Mouse (Mus musculus): Measurements from ENCODE around the gene Gm8369.
A peak's percentile ranks its signal among the peaks of the same experiment; 100 is the strongest.
"Not testable (repeated sequence)": the region's sequence is repeated elsewhere in the genome, so short reads cannot be mapped to it uniquely, and the experiment has no call there.

The Gm8369 gene

DNA sequence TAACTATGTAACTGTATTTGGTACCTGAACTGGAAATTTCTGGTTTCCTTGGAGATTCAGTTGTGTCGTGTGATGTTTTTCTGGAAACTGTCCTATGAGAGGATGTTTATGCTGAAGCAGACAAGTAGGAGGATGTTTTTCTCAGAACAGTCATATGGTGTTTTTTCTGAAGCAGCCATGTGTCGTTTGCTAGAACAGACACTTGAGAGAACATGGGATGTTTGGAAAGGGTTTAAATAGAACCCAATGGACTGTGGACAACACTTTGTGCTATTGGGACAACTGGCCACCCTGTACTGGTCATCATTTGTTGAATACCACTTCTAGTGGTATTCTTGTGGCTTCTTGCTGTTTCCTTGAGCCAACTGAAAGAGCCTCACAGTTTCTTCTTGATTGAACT is at the start of gene Gm8369:
TSS of gene Gm8369 (plus strand) at position 193 of the 400 bp plus-strand sequence.
- peak in 1 of 2 experiments; percentile 52 for DNase-seq (ENCODE audit: low spot score in 2 of 2)

DNA sequence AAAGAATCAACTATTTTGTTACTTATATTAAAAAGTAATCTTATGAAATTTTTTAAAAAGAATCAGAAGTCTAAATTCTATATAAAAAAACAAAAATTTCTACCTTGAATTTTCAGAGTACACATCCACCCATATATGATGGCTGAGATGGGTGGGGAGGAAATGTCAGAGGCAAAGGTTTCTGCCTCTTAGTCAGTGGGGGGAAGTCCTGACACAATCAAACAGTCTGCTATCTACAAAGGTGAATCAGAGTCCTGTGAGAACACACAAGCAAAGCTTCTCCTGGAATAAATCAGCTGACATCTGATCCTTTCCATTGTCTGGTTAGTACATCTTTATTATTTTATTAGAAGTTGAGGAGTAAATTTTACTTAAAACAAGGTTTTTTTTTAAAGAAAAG is 42.4 kb upstream of the Gm8369 start, which contains the start of gene Ms4a4b:
TSS of gene Ms4a4b (plus strand) at position 216 of the 400 bp plus-strand sequence.
- DNase-seq (ENCODE audit: low spot score in 2 of 2) = peak; percentile 37 to 43

DNA sequence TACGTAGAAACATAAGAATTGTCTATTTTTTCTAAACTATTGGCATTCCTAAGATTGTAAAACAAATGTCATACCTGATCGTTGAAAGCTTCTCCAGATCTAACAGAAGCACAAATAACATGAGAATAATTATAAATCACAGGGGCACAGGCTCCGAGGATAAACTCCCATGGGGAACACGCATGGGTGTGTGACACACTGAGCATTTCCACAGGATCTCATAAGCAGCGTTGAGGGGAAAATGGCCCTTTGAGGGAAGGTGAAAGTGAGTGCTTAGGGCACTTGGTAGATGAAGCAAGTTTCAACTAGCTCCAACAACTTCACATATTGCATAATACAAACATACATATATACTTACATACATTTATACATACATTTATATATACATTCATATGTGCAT is 41.8 kb upstream of the Gm8369 start:
- DNase-seq (ENCODE audit: low spot score in 2 of 2) = no peak

DNA sequence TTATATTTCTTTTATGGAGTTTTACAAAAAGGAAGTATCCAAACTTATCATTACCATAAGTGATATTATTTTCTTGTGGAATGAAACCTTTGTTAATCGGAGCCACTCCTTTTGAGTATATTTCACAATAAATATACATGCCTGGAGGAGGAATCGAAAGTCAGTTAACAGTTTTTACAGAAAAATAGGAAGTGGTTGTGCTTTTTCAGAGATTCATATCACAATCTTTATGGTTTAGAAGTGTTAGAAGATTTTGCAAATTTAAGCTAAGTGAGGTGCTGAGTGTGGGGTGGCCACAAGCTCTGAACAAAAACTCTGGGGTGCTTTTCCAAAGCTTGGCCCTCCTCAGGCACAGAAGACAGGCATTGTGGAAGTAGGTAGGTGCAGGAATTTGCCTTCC is 38.5 kb upstream of the Gm8369 start:
- DNase-seq (ENCODE audit: low spot score in 2 of 2) = no peak

DNA sequence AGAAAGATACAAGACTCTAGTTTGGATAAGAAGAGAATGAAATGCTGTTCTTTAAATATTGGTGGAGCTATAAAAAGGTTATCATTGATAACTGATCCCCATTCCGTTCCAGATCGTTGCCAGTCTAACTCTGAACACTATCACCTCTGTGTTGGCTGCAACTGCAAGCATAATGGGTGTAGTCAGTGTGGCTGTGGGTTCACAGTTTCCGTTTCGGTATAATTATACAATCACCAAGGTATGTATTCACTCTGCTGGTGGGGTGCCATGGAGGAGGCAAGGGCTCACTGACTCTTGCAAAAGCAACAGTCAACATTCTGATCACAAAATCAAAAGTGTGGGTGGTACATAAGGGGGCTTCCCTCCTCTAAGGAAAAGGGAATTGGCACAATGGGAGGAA is 26.7 kb upstream of the Gm8369 start:
- not testable (repeated sequence) for DNase-seq (ENCODE audit: low spot score in 2 of 2)

DNA sequence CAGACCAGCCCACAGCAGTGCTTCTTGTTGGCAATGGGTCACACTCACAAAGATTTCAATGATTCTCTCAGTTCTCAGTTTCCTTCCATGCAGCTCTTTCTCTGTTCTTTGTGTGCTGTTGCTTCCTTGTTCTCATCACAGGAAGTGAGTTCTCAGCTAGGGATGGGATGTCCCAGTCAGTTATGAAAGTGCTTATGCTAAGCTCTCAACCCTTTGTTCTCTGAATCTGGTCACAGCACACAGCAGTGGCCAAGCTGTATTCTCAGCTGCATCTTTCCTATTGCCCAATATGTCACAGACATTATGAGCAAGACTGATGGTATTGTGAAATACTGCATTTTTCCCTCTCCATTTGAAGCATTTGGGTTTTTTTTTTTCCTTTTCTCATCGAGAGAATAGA is 20.9 kb upstream of the Gm8369 start:
- DNase-seq (ENCODE audit: low spot score in 2 of 2) = not testable (repeated sequence)

DNA sequence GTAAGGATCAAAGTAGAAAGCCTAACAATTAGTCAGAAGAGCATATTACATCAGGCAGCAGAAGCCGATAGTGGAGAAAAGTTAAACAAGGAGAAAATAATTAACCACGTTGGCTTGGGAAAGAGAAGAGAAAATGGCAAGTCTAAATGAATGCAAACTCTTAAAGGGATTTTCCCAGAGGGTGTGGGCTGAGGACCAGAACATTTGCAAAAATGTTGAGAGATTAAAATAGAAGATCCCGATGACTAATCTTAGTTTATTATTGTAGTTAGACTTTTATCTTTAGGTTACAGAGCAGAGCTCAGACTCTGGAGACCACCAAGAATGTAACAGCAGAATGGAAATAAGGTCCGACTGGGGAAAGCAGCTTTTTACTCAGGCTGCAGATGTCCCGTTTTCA is 19.3 kb upstream of the Gm8369 start:
- no peak for DNase-seq (ENCODE audit: low spot score in 2 of 2)

DNA sequence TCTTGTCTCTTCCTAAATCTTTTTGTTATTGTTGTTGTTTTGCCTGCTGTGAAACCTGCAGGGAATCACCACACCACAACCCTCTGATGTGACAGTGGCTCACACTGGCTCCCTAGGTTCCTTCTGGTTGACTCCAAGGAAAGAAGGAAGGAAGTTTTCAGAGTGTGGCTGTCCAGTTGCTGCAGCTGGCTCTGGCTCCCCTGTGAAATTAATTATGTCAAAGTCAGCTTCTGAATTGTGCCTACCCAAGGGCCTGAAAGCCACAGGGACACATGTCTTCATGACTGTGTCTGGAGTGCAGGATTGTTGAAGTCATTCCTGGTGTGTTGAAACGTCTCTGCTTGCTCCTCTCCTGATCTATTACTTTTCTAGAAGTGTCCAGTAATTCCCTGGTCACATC is 17.4 kb upstream of the Gm8369 start:
- DNase-seq (ENCODE audit: low spot score in 2 of 2) = not testable (repeated sequence)

DNA sequence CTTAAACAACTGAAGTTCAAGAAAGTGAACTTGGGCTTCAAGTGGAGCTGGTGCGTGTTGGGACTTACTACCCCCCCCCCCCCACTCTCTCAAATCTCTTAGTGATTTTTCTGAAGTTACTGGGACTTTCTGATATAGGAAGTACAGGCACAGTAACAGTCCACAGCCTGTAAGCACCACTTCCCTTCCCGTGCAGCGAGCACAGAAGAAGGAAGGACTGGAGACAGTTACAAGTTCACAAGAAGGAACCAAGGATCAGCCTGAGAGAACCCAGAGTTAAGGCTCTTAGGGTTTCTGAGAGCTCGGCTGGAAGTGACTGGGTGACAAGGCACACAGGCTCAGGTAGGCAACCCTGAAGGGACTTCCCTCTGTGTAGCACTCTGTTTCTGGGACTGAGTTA is 16.5 kb upstream of the Gm8369 start, which contains the start of gene Ms4a6c:
TSS of gene Ms4a6c (plus strand) at position 152 of the 400 bp plus-strand sequence.
- not testable (repeated sequence) for DNase-seq (ENCODE audit: low spot score in 2 of 2)

DNA sequence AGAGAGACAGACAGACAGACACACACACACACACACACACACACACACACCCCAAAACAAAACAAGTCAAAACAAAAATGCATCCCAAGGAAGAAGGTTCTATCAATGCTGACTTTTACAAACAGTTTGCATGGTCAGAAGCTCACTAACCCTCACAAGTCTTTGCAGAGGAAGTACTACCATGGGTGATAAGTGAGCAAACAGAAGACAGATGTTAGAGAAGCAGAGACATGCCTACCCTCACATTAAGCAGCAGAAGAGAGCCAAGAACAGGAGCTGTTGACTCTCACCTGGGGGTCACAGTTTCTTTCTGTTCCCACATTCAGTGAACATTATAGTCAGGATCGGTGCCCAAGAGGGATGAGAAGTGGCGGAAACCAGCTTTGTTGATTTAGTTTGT is 6.0 kb upstream of the Gm8369 start:
- no peak for DNase-seq (ENCODE audit: low spot score in 2 of 2)

DNA sequence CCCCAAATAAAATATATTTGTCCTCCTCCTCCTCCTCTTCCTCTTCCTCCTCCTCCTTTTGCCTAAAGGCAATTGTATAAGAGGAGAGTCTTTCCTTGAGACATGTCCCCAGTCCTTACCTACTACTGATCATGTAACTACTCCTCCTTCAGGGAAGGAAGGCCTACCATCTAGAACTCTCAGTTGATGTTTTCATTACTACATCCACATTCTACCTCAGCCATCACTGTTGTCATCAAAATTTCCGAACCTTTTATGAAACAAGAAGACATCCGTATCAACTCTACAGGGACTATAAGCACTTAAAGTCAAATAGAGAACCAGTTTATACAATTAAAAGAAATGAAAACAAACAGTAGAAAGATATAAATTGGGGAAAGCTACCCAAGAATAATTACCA is 3.1 kb upstream of the Gm8369 start:
- no peak for DNase-seq (ENCODE audit: low spot score in 2 of 2)

DNA sequence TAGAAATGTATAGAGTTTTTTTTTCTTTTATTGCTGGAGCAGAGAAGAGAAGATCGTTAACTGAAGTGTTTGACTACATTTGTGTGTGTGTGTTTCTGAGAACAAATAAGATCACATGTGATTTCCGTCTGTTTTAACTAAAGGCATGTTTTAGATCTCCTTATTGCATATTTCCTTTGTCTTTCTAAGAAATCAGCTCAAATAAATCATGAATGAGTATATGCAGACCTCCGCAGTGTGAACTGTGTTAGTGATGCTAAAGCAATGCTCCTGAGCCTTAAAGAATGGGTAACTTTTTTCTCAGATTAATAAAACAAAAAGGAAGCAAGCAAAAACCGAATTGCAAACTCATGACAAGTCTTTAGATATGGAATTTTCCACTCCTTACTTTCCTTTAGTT is 1.8 kb upstream of the Gm8369 start:
- no peak for DNase-seq (ENCODE audit: low spot score in 2 of 2)

DNA sequence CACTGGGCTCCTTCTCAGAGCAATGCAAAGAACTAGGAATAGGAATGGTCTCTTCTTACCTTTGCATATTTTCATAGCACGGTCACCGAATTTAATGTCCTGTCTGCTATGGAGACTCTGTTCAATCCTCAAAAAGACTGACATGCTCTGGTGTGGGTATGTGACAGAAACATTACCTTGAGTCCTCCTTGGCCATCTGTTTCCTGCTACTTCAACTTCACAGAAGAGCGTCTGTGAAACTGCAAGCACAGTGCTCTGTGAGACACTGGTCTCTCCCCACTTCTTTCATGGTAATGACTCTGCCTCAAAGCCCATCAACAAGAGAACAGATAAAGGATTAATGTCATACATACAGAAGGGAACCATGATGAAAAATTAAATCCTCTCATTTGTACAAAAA is 1.4 kb upstream of the Gm8369 start:
- DNase-seq (ENCODE audit: low spot score in 2 of 2) = peak in 1 of 2 experiments; percentile 43

DNA sequence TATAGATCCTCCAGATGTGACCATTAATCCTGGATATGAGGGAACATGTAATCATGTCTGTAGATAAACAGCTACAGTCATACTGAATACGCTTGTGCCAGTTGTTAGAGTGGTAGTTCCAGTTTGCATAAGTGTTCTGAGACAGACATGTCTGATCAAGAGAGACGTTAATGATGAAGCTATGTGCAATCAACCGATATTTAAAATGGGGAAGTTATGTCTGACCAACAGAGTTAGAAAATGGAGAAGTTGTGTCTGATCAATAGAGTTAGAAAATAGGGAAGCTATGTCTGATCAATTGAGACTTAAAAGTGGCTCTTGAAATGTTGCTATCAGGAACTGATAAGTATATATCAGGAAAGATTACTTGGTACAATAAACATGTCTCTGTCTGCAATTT is 472 bp upstream of the Gm8369 start:
- peak in 1 of 2 experiments; percentile 45 for DNase-seq (ENCODE audit: low spot score in 2 of 2)

DNA sequence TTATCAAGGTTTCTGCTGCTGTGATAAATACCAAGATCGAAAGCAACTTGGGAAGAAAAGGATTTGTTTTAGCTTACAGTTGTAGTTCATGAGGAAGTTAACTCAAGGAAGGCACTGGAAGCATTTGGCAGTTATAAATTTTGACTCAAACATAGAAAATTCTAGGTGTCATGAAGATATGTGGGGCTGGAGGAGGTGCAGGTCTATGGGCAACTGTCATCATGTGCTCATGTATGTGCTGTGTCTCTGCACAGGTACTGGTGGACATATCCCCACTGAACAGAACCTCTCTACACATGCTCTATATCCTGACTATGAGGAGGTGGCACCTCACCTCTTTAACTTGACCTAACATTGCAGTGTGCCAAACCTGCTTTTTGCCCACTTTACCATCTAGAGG is 861 bp downstream of the Gm8369 start:
- no peak for DNase-seq (ENCODE audit: low spot score in 2 of 2)

DNA sequence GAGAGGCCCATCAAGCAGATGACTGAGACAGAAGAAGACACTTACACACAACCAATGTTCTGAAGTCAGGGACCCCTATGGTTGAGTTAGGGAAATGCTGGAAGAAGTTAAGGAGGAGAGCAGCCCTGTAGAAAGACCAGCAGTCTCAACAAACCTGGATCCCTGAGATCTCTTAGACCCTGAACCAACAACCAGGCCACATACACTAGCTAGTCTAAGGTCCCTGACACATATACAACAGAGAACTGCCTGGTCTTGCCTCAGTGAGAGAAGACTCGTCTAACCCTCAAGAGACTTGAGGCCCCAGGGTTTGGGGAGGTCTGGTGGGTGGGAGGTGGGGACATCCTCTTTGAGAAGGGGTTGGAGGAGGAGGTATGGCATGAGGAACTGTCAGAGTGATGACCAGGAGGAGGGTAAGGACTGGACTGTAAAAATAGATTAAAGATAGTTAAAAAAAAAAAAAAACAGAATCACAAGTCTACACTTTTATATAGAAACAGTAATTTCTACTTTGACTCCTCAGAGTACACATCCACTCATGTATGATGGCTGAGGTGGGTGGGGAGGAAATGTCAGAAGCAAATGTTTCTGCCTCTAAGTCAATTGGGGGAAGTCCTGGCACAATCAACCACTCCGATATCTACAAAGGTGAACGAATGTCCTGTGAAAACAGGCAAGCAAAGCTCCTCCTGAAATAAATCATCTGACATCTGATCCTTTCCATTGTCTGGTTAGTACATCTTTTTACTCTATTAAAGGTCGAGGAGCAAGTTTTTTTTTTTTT is 5.9 kb downstream of the Gm8369 start:
- peak in 1 of 2 experiments; percentile 61 for DNase-seq (ENCODE audit: low spot score in 2 of 2)

DNA sequence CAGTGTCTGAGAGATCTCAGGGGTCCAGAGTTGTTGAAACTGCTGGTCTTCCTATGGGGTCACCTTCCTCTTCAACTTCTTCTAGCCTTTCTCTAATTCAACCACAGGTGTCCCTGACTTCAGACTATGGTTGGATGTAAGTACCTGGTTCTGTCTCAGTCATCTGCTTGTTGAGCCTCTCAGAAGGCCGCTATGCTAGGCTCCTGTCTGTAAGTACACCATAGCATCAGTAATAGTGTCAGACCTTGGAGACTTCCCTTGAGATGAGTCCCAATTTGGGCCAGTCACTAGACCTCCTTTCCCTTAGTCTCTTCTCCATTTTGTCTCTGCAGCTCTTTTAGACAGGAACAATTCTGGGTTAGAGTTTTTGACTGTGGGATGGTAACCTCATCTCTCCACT is 6.9 kb downstream of the Gm8369 start:
- no peak for DNase-seq (ENCODE audit: low spot score in 2 of 2)

DNA sequence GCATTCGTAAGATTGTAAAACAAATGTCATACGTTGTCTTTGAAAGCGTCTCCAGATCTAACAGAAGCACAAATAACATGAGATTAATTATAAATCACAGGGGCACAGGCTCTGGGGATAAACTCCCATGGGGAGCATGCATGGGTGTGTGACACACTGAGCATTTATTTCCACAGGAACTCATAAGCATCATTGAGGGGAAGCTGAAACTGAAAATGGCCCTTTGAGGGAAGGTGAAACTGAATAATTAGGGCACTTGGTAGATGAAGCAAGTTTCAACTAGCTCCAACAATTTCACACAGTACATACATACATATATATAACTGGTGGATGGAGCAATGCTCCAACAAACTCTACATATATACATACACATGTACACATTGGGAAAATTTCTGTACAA is 8.8 kb downstream of the Gm8369 start:
- DNase-seq (ENCODE audit: low spot score in 2 of 2) = peak in 1 of 2 experiments; percentile 41

DNA sequence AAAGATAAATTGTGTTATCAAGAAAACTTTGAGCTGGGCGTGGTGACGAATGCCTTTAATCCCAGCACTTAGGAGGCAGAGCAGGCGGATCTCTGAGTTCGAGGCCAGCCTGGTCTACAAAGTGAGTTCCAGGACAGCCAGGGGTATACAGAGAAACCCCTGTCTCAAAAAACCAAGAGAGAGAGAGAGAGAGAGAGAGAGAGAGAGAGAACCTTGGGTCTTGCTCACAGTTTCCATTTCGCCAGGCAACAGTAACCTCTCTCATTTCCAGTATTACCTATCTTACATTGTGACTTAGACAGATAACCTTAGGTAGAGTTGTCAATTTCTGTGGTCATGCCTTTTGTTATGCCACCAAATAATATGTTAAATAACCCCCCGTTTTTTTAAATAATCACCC is 10.6 kb downstream of the Gm8369 start:
- DNase-seq (ENCODE audit: low spot score in 2 of 2) = no peak

DNA sequence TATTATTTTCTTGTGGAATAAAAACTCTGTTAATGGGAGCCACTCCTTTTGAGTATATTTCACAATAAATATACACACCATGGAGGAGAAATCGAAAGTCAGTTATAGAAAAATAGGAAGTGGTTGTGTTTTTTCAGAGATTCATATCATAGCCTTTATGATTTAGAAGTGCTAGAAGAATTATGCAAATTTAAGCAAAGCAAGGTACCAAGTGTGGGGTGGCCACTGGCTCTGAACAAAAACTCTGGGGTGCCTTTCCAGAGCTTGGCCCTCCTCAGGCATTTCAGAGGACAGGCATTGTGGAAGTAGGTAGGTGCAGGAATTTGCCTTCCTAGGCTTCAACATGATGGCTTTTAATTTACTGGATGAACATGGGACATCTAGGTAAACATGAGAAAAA is 11.6 kb downstream of the Gm8369 start:
- DNase-seq (ENCODE audit: low spot score in 2 of 2) = peak in 1 of 2 experiments; percentile 40

DNA sequence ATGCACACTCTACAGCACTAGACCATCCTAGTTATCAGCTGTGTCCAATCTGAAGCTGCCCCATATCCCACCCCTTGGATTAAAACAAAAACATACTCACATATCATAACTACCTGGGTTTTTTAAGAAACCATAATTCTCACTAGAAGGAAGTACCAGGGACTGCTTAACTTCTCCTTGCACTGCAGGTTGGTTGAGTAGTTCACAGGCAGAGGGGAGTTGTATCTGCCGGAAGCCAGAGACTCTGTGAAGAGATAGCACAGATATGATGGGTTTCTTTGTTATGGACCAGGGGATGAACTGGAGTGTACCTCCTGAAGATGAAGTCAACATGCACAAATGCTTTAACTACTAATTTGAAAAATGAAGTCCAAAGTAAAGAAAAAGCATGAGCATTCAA is 15.1 kb downstream of the Gm8369 start:
- no peak for DNase-seq (ENCODE audit: low spot score in 2 of 2)

DNA sequence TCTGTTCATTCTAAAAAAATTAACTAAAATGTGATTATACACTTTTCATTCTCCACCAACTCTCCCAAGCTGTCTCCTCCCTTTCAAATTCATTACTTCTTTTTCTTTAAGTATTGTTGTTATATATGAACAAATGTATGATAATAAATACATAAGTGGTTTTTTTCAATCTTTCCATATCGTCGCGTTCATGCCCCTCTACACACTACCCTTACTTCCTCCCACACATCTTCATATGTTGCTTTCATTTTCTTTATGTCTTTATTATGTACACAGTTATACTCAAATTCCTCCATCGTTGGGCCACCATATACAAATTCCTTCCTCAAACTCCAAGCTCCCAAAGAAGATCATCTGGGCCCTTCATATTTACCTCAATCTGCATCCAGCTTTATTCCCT is 15.6 kb downstream of the Gm8369 start:
- DNase-seq (ENCODE audit: low spot score in 2 of 2) = no peak

DNA sequence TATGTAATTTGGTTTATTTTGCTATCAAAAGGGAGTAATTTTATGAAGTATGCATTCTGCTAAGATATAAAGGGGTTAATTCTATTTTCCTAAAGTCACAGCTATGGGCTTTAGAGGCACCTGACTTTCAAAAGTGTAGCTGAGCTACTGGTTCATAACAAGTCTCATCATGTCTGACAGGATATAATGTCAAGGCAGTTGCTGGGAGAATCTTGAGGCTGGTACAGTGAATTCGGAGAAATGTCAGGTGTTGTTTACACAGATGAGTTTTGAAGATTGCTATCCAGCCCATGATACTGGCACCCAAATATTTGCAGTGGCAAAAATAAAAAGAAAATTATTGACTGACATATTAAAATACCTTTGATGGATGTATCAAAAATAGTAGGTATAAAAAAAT is 19.1 kb downstream of the Gm8369 start:
- no peak for DNase-seq (ENCODE audit: low spot score in 2 of 2)

DNA sequence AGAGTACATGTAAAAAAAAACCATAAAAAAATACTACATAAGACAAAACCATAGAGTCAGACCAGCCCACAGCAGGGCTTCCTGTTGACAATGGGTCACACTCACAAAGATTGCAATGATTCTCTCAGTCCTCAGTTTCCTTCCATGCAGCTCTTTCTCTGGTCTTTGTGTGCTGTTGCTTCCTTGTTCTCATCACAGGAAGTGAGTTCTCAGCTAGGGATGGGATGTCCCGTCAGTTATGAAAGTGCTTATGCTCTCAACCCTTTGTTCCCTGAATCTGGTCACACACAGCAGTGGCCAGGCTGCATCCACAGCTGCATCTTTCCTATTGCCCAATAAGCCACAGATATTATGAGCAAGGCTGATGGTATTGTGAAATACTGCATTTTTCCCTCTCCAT is 27.7 kb downstream of the Gm8369 start:
- DNase-seq (ENCODE audit: low spot score in 2 of 2) = no peak

Data from natural killer cell, adult 2 months (primary cell).